Comparison of ENCODE assay signal across 19 mouse cellular contexts in genomic region chr2:52153064-52153463, GRCm38 (mm10).
"Had no signal": no experiment of that assay in that cellular context is flagged by ENCODE, and none has a peak within 500 bp of the region (broad histone marks: within the 10 kb centered on the region; RNA-seq: fewer than 3 reads in every experiment).

No protein-coding gene starts in this region.

- H3K9me3 ChIP-seq: limb, embryonic 12.5 days; limb, embryonic 15.5 days; midbrain, embryonic 12.5 days; neural tube, embryonic 13.5 days; stomach, embryonic 15.5 days had no signal

- DNase-seq: kidney, postnatal 14 days; kidney, postnatal 4 days; left cerebral cortex, postnatal 4 days; liver, postnatal 0 days; lung, embryonic 14.5 days; right cerebral cortex, postnatal 25 days; spleen, adult 18-20 months; thymus, postnatal 25 days had no signal

- H3K27me3 ChIP-seq: limb, embryonic 12.5 days; limb, embryonic 15.5 days; midbrain, embryonic 12.5 days; neural tube, embryonic 13.5 days; stomach, embryonic 15.5 days had no signal

- H3K36me3 ChIP-seq: limb, embryonic 12.5 days; limb, embryonic 15.5 days; midbrain, embryonic 12.5 days; neural tube, embryonic 13.5 days; stomach, embryonic 15.5 days had no signal

- ATAC-seq: liver, postnatal 0 days; lung, postnatal 0 days; midbrain, embryonic 16.5 days had no signal

- H3K27ac ChIP-seq: limb, embryonic 12.5 days; limb, embryonic 15.5 days; liver, embryonic 14.5 days; macrophage; midbrain, embryonic 12.5 days; neural tube, embryonic 13.5 days; stomach, embryonic 15.5 days had no signal

- H3K4me1 ChIP-seq: limb, embryonic 15.5 days; midbrain, embryonic 12.5 days; neural tube, embryonic 13.5 days; stomach, embryonic 15.5 days had no signal

- H3K4me2 ChIP-seq: limb, embryonic 12.5 days; limb, embryonic 15.5 days; liver, embryonic 11.5 days; lung, embryonic 14.5 days; midbrain, embryonic 12.5 days; neural tube, embryonic 13.5 days; stomach, embryonic 15.5 days had no signal

- H3K4me3 ChIP-seq: limb, embryonic 12.5 days; limb, embryonic 15.5 days; midbrain, embryonic 12.5 days; myocyte; neural tube, embryonic 13.5 days; stomach, embryonic 15.5 days had no signal

- H3K9ac ChIP-seq: limb, embryonic 12.5 days; limb, embryonic 15.5 days; liver, embryonic 14.5 days; liver, postnatal 0 days; lung, embryonic 14.5 days; midbrain, embryonic 12.5 days; neural tube, embryonic 13.5 days; stomach, embryonic 15.5 days had no signal
